Mouse (Mus musculus) adrenal gland, adult 2 months (tissue): Measurements from ENCODE around the gene Ap2b1. TPM values are rescaled to one million over a fixed set of nuclear protein-coding genes. Genes with fewer than 3 reads are reported as not detected.

Experiments used
- DNase-seq: peaks from one replicate; pipeline ENCODE4 v3.0.0; 2021
- polyA plus RNA-seq: library from polyadenylated mRNA; depleted of rRNA; stranded (reverse); fragments of >200 nt; gene quantifications from 2 replicates; pipeline ENCODE4 v1.2.3, GENCODE M21; 2012; rRNA removed
- total RNA-seq, 2 experiments: library from RNA; stranded (reverse); gene quantifications; 2 replicates each; pipeline ENCODE4 v1.2.3; 2021

The Ap2b1 gene
- total and polyA plus RNA-seq, 3 experiments, result 24.0 to 104 (median 101) TPM

DNA sequence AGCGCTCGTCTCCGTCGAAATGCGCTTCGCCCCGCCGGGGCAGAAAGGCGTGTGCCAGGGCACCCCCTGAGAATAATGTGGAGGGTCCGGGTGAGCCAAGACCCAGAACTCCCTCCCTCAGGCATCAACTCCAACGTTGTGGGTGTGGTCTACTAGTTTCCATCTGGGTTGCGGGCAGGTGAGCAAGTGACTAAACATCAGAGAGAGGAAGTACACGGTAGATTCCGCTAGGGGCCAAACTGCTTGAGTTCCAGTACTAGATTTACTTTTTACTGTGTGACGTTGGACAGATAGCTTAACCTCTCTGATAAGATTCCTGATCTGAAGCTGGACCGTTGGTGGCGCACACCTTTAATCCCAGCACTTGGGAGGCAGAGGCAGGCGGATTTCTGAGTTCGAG lies 146.2 kb downstream of the Ap2b1 start:
- DNase-seq, result no peak

DNA sequence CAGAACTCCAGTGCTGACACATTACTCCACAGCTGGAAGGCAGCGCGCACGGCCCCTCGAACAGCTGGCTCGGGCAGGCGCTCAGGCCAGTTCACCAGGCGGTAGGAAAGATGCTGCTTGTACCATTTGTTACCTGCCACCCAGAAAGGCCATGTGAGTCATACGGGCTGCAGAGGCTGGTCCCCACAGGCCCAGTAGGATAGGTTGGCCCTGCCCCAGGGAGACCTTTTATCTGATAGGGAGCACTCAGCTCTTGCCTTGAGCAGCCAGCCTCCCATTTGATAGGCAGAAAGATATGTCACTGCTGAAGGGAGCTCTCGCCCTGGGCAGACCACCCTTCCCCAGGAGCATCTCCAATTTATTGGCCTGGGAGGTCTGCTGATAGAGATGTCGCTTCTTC lies 148.8 kb downstream of the Ap2b1 start:
- DNase-seq, result peak; percentile 52

DNA sequence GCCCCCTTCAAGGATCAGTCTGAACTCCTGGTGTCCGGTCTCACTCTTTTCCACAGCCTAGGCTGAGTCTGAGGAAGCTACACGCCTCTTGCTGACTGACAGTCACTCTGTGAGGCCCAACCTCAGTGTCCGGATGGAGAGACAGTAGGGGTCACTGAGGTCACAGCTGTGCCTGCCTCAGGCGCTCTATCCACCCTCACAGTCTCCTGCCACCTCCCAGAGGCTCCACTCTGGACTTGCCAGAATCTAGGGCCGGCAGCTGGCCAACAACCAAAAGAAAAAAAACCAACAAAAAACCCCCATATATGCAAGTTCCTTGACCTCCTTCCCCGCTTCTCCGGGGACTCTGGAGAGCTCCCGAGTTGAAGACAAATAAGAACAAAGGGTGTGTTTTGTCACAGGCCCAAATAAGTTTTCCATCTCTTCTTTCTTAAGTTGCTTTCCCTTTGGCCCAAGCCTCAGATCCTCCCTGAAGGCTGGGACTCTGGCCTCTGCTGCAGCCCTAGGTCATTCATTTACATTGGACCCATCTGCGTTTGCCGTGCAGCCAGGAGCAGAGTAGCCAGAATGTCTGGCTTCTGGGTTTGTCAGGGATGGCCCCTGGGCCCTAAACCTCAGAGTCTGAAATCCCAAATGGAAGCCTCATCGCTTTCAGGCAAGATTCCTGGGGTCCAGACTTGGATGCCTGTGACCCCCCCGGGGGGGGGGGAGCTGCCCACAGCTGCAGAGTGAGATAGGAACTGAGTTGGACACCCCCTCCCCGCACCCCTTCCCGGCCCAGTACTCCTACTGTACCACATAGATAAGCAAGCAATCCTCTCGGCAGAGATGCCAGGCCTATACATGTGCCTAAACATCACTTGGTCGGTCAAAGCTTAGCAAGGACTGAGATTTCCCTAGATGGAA lies 149.4 kb downstream of the Ap2b1 start:
- DNase-seq, result peak; percentile 38

DNA sequence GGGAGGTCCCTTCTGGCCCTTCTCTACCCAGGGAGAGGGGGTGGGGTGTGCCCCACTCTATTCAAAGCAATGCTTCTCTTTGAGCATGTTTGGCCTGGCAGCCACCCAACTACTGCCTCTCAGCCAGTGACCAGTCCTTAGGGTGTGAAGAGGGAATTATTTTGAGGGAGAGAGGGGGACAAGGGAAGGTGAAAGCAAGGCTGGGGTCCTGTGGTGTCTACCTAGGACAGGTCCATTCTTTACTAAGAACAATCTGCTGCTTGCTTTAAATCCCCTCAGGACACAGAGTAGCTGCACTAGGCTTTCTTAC lies 150.1 kb downstream of the Ap2b1 start:
- DNase-seq, result peak; percentile 55

DNA sequence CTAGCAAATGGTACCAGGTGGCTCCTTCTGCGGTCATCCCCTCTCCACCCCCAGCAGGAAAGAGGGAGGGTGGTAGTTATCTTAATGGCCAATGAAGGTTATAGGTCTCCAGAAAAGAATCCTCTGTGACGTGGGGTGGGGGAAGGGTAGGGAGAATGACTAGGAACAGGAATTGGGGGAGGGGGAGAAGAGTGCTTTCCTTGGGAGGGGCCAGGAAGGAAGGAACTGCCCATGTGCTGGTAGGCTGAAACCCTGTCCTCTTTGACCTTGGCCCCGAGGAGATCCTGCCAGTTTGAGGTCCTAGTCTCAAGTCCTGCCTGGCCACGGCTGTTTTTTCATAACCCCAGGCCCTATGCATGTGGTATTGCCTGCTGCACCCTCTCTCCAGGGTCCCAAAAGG lies 150.5 kb downstream of the Ap2b1 start:
- DNase-seq, result no peak

DNA sequence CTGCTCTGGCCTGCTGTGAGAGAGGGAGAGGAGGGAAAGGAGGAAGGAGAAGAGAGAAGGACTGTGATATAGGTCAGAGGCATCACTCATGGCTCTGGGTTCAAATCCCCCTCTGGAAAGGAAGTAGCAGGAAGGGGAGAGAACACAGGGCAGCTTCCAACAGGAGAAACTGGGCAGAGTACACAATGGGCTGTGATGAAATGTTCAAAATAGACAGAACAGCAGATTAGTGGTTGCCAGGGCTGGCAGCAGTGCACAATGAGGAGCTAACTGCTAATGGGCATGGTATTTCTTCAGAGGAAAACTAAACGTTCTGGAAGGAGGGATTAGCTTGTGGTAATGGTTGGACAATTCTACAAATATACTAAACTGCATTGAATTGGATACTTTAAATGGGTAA lies 151.7 kb downstream of the Ap2b1 start:
- DNase-seq, result no peak

GRCm38 (mm10) chr11:83451281-83451680 lies 152.5 kb downstream of the Ap2b1 start:
- no peak for DNase-seq

DNA sequence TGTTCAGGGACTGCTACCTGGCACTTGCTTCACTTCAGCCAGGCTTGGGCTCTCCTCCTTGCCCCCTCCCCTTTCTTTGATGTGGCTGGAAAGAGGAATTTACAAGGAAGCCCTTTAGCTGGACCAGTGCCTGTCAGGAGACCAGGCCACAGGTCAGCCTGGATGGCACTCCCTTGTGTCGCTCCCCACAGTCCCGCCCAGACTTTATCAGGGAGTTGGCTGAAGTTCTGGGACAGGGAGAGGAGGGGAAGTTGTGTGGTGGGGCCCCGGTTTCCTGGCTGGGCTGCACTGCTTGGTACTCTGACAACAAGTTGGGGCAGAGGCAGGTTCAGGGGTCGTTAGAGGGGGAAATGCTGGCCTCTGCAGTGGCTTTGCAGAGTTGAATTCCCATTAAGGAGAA lies 155.7 kb downstream of the Ap2b1 start:
- DNase-seq, result peak; percentile 54

Other genes with a start within 250 kb of the Ap2b1 start
- 1 to 10 TPM; 4.5 to 4.9 TPM for gene Slfn2, start 233.9 kb upstream of the Ap2b1 start, total RNA-seq
- gene Slfn2, start 233.9 kb upstream of the Ap2b1 start, polyA plus RNA-seq, result 0.99 and 1.2 TPM in 2 replicates
- gene Slfn1, start 182.2 kb upstream of the Ap2b1 start, total RNA-seq, result under 1 TPM; 0.14 to 0.40 TPM
- 0.15 and 0.22 TPM in 2 replicates for gene Slfn1, start 182.2 kb upstream of the Ap2b1 start, polyA plus RNA-seq
- under 1 TPM; 0.17 to 0.23 TPM for gene Slfn4, start 123.8 kb upstream of the Ap2b1 start, total RNA-seq
- gene Slfn4, start 123.8 kb upstream of the Ap2b1 start, polyA plus RNA-seq, result 0.06 TPM in 1 of 2 replicates, not detected in the other
- 1 to 10 TPM; 2.7 to 2.8 TPM for gene Slfn3, start 107.7 kb upstream of the Ap2b1 start, total RNA-seq
- gene Slfn3, start 107.7 kb upstream of the Ap2b1 start, polyA plus RNA-seq, result 0.03 and 0.21 TPM in 2 replicates
- gene Slfn14, start 12.3 kb upstream of the Ap2b1 start, total RNA-seq, result not detected
- gene Slfn14, start 12.3 kb upstream of the Ap2b1 start, polyA plus RNA-seq, result not detected in 2 replicates
- 10 to 100 TPM; 18.4 to 21.4 TPM for gene Pex12, start 3.6 kb downstream of the Ap2b1 start, total RNA-seq
- gene Pex12, start 3.6 kb downstream of the Ap2b1 start, polyA plus RNA-seq, result 12.3 and 12.5 TPM in 2 replicates
- 10 to 100 TPM in 1 of 2 experiments, 1 to 10 TPM in 1; 8.6 to 14.3 TPM for gene Rasl10b, start 110.1 kb downstream of the Ap2b1 start, total RNA-seq
- gene Rasl10b, start 110.1 kb downstream of the Ap2b1 start, polyA plus RNA-seq, result 20.1 and 25.5 TPM in 2 replicates
- gene Gas2l2, start 130.4 kb downstream of the Ap2b1 start, total RNA-seq, result not detected
- not detected in 2 replicates for gene Gas2l2, start 130.4 kb downstream of the Ap2b1 start, polyA plus RNA-seq
- gene 1700020L24Rik, start 138.7 kb downstream of the Ap2b1 start, total RNA-seq, result under 1 TPM in 1 of 2 experiments, not detected in 1; 0.61 TPM
- gene 1700020L24Rik, start 138.7 kb downstream of the Ap2b1 start, polyA plus RNA-seq, result 0.79 and 1.3 TPM in 2 replicates
- 10 to 100 TPM in 1 of 2 experiments, 1 to 10 TPM in 1; 8.7 to 22.6 TPM for gene Mmp28, start 164.0 kb downstream of the Ap2b1 start, total RNA-seq
- gene Mmp28, start 164.0 kb downstream of the Ap2b1 start, polyA plus RNA-seq, result 24.2 and 27.2 TPM in 2 replicates
- gene Taf15, start 174.1 kb downstream of the Ap2b1 start, total RNA-seq, result 10 to 100 TPM; 56.8 to 77.7 TPM
- 2.5 and 3.4 TPM in 2 replicates for gene Taf15, start 174.1 kb downstream of the Ap2b1 start, polyA plus RNA-seq
- gene Heatr9, start 223.2 kb downstream of the Ap2b1 start, total RNA-seq, result not detected
- gene Heatr9, start 223.2 kb downstream of the Ap2b1 start, polyA plus RNA-seq, result not detected in 2 replicates
- gene Ccl5, start 231.5 kb downstream of the Ap2b1 start, total RNA-seq, result 1 to 10 TPM; 1.8 to 2.0 TPM
- 20.3 and 21.6 TPM in 2 replicates for gene Ccl5, start 231.5 kb downstream of the Ap2b1 start, polyA plus RNA-seq